Mouse (Mus musculus): Measurements from ENCODE around the gene Sim2. TPM values are rescaled to one million over a fixed set of nuclear protein-coding genes. Genes with fewer than 3 reads are reported as not detected.

Sim2 gene
- total RNA-seq, 1 experiment from 2014 or later: not detected

- ATAC-seq (ENCODE audit: extremely low read depth, insufficient number of reproducible peaks, low FRiP score, poor library complexity, severe bottlenecking): no peak
These were observed 9.2 kb upstream of the Sim2 start for GRCm38 (mm10) chr16:94075362-94076027.

- no peak for ATAC-seq (ENCODE audit: extremely low read depth, insufficient number of reproducible peaks, low FRiP score, poor library complexity, severe bottlenecking)
These were observed 6.2 kb upstream of the Sim2 start for GRCm38 (mm10) chr16:94078318-94079074.

GRCm38 (mm10) chr16:94079075-94079855 lies 5.5 kb upstream of the Sim2 start:
- no peak for ATAC-seq (ENCODE audit: extremely low read depth, insufficient number of reproducible peaks, low FRiP score, poor library complexity, severe bottlenecking)

- no peak for ATAC-seq (ENCODE audit: extremely low read depth, insufficient number of reproducible peaks, low FRiP score, poor library complexity, severe bottlenecking)
These were observed 4.7 kb upstream of the Sim2 start for GRCm38 (mm10) chr16:94079856-94080555.

- no peak for ATAC-seq (ENCODE audit: extremely low read depth, insufficient number of reproducible peaks, low FRiP score, poor library complexity, severe bottlenecking)
These were observed 3.1 kb upstream of the Sim2 start for GRCm38 (mm10) chr16:94081596-94081995.

GRCm38 (mm10) chr16:94081996-94082708 lies 2.6 kb upstream of the Sim2 start:
- ATAC-seq (ENCODE audit: extremely low read depth, insufficient number of reproducible peaks, low FRiP score, poor library complexity, severe bottlenecking): no peak

GRCm38 (mm10) chr16:94082960-94083847 lies 1.5 kb upstream of the Sim2 start:
- no peak for ATAC-seq (ENCODE audit: extremely low read depth, insufficient number of reproducible peaks, low FRiP score, poor library complexity, severe bottlenecking)

- no peak for ATAC-seq (ENCODE audit: extremely low read depth, insufficient number of reproducible peaks, low FRiP score, poor library complexity, severe bottlenecking)
These were observed 744 bp upstream of the Sim2 start for GRCm38 (mm10) chr16:94083848-94084525.

GRCm38 (mm10) chr16:94085603-94086285 lies 1.0 kb downstream of the Sim2 start:
- no peak for ATAC-seq (ENCODE audit: extremely low read depth, insufficient number of reproducible peaks, low FRiP score, poor library complexity, severe bottlenecking)

- no peak for ATAC-seq (ENCODE audit: extremely low read depth, insufficient number of reproducible peaks, low FRiP score, poor library complexity, severe bottlenecking)
These were observed 2.2 kb downstream of the Sim2 start for GRCm38 (mm10) chr16:94086701-94087569.

GRCm38 (mm10) chr16:94087570-94088225 lies 3.0 kb downstream of the Sim2 start:
- no peak for ATAC-seq (ENCODE audit: extremely low read depth, insufficient number of reproducible peaks, low FRiP score, poor library complexity, severe bottlenecking)

- no peak for ATAC-seq (ENCODE audit: extremely low read depth, insufficient number of reproducible peaks, low FRiP score, poor library complexity, severe bottlenecking)
These were observed 3.6 kb downstream of the Sim2 start for GRCm38 (mm10) chr16:94088226-94088748.

- no peak for ATAC-seq (ENCODE audit: extremely low read depth, insufficient number of reproducible peaks, low FRiP score, poor library complexity, severe bottlenecking)
These were observed 4.3 kb downstream of the Sim2 start for GRCm38 (mm10) chr16:94088819-94089692.

- ATAC-seq (ENCODE audit: extremely low read depth, insufficient number of reproducible peaks, low FRiP score, poor library complexity, severe bottlenecking): no peak
These were observed 7.9 kb downstream of the Sim2 start for GRCm38 (mm10) chr16:94092511-94093150.

All from neutrophil, adult 5-6 weeks (primary cell).